Mouse (Mus musculus) forelimb bud, embryonic 11.5 days (tissue): ENCODE results near the gene Srrm2.
A peak's percentile ranks its signal among the peaks of the same experiment; 100 is the strongest.

Experiments used
- DNase-seq: peaks from one replicate; pipeline ENCODE4 v3.0.0-alpha.2; 2012; ENCODE audit warnings: low read depth, low spot score

Srrm2 gene

GRCm38 (mm10) chr17:23790269-23791078 lies at the start of gene Srrm2:
Gene Srrm2 (plus strand): TSS chr17:23790532.
- DNase-seq: peak; percentile 73

- DNase-seq: no peak
Measured at GRCm38 (mm10) chr17:23740598-23741021, 49.7 kb upstream of the Srrm2 start, which contains the start of gene Paqr4. Gene Paqr4 (minus strand): TSS chr17:23740867.

GRCm38 (mm10) chr17:23741359-23742209 lies 48.7 kb upstream of the Srrm2 start:
- no peak for DNase-seq

GRCm38 (mm10) chr17:23742210-23742793 lies 48.0 kb upstream of the Srrm2 start:
- DNase-seq: no peak

GRCm38 (mm10) chr17:23742941-23743340 lies 47.4 kb upstream of the Srrm2 start:
- DNase-seq: no peak

- no peak for DNase-seq
Measured at GRCm38 (mm10) chr17:23744076-23744475, 46.3 kb upstream of the Srrm2 start.

- DNase-seq: no peak
Measured at GRCm38 (mm10) chr17:23744651-23745050, 45.7 kb upstream of the Srrm2 start.

- DNase-seq: no peak
Measured at GRCm38 (mm10) chr17:23745301-23746251, 44.8 kb upstream of the Srrm2 start, which contains the start of gene Kremen2. Gene Kremen2 (minus strand): TSS chr17:23745833.

- DNase-seq: no peak
Measured at GRCm38 (mm10) chr17:23746311-23746710, 44.0 kb upstream of the Srrm2 start.

- no peak for DNase-seq
Measured at GRCm38 (mm10) chr17:23746767-23747166, 43.6 kb upstream of the Srrm2 start.

- no peak for DNase-seq
Measured at GRCm38 (mm10) chr17:23747471-23747870, 42.9 kb upstream of the Srrm2 start.

GRCm38 (mm10) chr17:23748026-23748425 lies 42.3 kb upstream of the Srrm2 start:
- DNase-seq: no peak

- DNase-seq: peak; percentile 83
Measured at GRCm38 (mm10) chr17:23748631-23749391, 41.5 kb upstream of the Srrm2 start.

- DNase-seq: no peak
Measured at GRCm38 (mm10) chr17:23749400-23750191, 40.7 kb upstream of the Srrm2 start.

GRCm38 (mm10) chr17:23755689-23756088 lies 34.6 kb upstream of the Srrm2 start:
- DNase-seq: no peak

- no peak for DNase-seq
Measured at GRCm38 (mm10) chr17:23757581-23757980, 32.8 kb upstream of the Srrm2 start.

GRCm38 (mm10) chr17:23758801-23759200 lies 31.5 kb upstream of the Srrm2 start:
- DNase-seq: no peak

- DNase-seq: no peak
Measured at GRCm38 (mm10) chr17:23760231-23760630, 30.1 kb upstream of the Srrm2 start.

- no peak for DNase-seq
Measured at GRCm38 (mm10) chr17:23761155-23761554, 29.2 kb upstream of the Srrm2 start.
